Mouse (Mus musculus): ENCODE results near the gene Wwp2. TPM values are rescaled to one million over a fixed set of nuclear protein-coding genes. Genes with fewer than 3 reads are reported as not detected.
"Not testable (repeated sequence)": the region's sequence is repeated elsewhere in the genome, so short reads cannot be mapped to it uniquely, and the experiment has no call there.

The Wwp2 gene
- total RNA-seq, 2 experiments from 2014 or later = 33.1 to 35.6 TPM

DNA sequence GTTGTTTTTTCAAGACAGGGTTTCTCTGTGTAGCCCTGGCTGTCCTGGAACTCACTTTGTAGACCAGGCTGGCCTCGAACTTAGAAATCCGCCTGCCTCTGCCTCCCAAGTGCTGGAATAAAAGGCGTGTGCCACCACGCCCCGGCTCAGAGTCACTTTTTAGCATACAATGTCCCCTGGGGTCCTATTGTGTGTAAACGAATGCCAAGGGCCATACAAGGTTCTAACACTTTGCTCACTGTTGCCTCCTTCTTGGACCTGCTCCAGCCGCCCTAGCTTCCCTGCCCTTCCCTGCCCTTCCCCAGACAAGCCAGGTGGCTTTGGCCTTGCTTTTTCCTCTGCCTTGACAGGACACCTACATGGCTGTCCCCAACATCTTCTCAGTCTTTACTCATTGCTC lies 40.6 kb downstream of the Wwp2 start:
- DNase-seq = not testable (repeated sequence)

DNA sequence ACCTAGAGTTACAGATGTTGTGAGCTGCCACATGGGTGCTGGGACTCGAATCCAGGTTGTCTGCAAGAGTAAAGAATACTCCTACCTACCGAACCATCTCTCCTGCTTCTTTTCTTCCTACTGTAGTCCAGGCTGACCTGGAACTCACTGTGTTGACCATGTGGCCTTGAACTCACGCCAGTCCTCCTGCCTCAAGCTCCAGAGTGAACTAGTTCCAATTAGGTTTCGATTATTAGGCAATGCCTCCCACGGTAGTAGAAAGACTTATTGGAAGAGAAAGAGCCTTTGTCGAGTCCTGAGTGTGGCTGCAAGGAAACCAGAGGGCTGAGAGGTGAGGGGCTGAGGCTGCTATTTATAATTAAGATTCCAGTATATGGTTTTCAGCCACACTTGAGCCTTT lies 42.6 kb downstream of the Wwp2 start:
- DNase-seq = no peak

GRCm38 (mm10) chr8:107480436-107480835 lies 44.3 kb downstream of the Wwp2 start:
- no peak for DNase-seq

DNA sequence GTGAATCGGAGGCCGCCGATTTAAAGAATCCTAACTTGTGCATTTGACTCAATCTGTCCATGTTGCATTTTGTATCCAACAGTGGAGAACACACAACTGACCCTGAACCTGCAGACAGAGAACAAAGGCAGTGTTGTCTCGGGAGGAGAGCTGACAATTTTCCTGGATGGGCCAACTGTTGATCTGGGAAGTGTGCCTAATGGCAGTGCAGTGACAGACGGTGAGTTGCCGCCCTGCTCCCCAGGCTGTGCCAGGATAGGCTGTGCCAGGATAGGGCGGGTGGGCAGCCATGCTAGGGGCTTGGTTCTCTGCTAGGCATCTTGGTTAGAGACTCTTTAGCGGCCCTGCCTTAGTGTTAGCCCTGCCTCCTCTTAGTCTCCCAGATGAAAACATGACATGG lies 47.1 kb downstream of the Wwp2 start:
- DNase-seq = no peak

GRCm38 (mm10) chr8:107484956-107485355 lies 48.8 kb downstream of the Wwp2 start:
- DNase-seq = no peak

GRCm38 (mm10) chr8:107488551-107488950 lies 52.4 kb downstream of the Wwp2 start:
- peak; percentile 41 for DNase-seq

- DNase-seq = no peak
Measured at GRCm38 (mm10) chr8:107489086-107489485, 52.9 kb downstream of the Wwp2 start.

- DNase-seq = peak; percentile 27
Measured at GRCm38 (mm10) chr8:107489921-107490320, 53.8 kb downstream of the Wwp2 start.

- DNase-seq = no peak
Measured at GRCm38 (mm10) chr8:107490649-107491048, 54.5 kb downstream of the Wwp2 start.

DNA sequence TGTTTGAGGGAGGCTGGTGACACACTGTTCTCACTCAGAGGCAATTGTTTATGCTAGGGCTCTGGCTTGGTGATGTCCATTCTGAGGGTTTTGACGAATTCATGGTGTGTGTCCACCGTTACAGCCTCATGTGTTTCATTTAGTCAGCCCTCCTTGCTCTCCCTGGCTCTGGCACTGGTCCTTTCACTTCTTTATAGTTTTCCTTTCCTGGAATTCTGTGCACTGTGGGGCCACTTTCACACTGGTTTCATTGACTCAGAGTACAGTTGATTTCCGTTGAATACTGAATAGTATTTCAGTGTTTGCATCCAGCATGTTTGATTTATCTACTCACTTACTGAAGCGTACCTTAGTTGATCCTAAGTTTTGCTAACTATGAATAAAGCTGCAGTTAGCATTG lies 55.0 kb downstream of the Wwp2 start:
- no peak for DNase-seq

DNA sequence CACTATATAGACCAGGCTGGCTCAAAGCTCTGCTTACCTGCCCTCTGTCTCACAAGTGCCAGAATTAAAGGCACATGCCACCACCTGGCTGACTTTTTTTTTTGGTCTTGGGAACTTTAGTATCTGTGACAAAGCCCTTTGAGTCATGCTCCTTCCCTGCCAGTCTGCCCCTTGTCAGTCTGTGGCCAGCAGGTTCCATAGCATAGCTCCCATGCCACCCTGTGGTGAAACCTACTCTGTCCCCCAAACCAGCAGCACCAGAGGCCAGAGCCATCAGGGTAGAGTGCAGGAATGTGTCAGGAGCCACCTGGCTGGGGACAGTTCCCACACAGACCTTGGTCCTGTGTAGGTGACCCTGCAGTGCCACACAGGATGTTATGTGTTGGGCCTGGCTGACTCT lies 55.7 kb downstream of the Wwp2 start:
- no peak for DNase-seq

GRCm38 (mm10) chr8:107492802-107493201 lies 56.6 kb downstream of the Wwp2 start:
- DNase-seq = no peak

- DNase-seq = no peak
Measured at GRCm38 (mm10) chr8:107495425-107495824, 59.3 kb downstream of the Wwp2 start.

DNA sequence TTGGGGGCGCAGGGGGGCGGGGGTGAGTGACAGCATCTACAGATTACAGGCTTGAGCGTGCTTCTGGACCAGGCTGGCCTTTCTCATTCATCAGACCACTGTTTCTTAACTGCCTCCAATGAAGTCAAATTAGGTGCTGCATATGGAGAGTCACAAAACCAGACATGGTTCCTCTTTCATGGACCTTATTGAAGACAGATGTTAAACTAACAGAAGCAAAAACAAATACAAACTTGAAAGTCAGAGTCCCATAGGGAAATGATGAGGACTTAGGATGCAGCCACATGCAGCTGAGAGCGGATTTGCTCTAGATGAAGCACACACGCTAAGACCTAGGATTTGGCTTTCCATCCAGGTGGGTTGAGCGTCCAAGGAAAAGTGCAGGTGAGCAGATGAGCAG lies 61.5 kb downstream of the Wwp2 start:
- DNase-seq = no peak

- no peak for DNase-seq
Measured at GRCm38 (mm10) chr8:107498390-107498789, 62.2 kb downstream of the Wwp2 start.

DNA sequence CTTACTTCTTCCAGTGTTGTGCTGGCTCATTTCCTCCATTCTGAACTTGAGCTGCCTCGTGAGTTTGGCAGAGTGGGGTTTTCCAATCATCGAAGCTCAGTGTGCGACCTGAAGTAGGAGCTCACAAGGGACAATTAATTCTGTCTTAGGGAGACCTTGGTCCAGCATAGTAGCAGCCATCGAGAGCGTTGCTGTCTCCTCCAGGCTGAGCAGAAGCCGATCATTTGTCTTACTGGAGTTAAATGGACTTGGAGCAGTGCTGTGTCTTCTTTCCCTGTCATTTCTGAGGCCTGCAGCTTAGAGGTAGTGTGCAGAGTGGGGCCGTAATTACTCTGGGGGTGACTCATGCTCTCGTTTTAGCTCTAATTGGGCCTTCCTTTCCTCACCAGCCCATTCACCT lies 62.6 kb downstream of the Wwp2 start:
- DNase-seq = no peak

- DNase-seq = no peak
Measured at GRCm38 (mm10) chr8:107499519-107499918, 63.4 kb downstream of the Wwp2 start.

- no peak for DNase-seq
Measured at GRCm38 (mm10) chr8:107502407-107502806, 66.2 kb downstream of the Wwp2 start.

DNA sequence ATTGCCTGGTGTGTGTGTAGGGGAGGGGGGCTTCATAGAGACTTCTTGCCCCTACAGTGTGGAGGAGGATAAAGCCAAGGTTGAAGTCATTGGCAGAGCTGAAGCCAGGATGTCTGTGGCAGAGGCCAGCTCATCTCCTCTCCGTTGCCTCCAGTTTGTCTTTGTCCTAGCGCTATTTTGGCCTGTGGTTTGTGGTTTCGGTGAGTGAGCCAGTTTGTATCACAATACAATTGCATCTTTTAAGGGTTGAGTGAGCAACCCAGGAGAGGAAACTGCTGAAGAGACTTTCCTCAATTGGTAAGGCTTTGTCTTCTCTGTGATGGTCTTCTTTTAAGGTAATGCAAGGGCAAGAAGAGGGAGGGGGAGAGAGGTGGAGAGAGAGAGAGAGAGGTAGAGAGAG lies 66.8 kb downstream of the Wwp2 start:
- DNase-seq = no peak

- DNase-seq = no peak
Measured at GRCm38 (mm10) chr8:107503354-107503753, 67.2 kb downstream of the Wwp2 start.

GRCm38 (mm10) chr8:107504239-107504985 lies 68.2 kb downstream of the Wwp2 start:
- no peak for DNase-seq

DNA sequence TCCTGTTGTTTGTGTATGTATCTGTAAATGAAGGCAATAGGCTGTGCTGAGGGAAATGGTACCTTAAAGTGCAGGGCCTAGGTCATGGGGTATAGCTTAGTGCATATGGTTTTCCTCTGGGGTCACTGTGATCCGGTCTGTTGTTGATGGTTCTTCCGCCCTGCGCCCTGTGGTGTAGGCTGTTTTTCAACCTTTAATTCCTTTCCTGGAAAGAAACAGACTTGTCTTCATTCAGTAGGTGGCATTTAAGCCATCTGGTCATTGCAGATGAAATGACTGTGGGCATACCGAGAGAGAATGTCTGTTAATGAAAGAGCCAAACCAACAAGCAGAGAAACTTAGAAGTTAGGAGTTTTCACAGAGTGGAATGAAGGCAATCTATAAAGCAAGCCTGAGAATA lies 69.1 kb downstream of the Wwp2 start:
- DNase-seq = no peak

DNA sequence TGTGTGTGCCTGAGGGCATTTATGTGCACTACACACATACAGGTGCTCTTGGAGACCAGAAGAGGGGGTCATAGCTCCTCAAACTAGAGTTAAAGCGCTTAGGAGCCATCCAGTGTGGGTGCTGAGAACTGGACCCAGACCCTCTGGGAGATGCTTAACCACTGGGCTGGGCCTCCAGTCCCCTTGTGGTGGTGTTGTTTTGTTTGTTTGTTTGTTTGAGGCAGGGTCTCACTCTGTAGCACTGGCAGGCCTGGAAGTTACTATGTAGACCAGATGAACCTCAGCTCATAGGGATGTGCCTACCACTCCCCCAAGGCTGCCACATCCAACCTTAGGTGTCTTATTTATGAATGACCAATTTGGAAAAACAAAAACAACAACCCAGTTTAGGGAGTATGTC lies 70.9 kb downstream of the Wwp2 start:
- no peak for DNase-seq

DNA sequence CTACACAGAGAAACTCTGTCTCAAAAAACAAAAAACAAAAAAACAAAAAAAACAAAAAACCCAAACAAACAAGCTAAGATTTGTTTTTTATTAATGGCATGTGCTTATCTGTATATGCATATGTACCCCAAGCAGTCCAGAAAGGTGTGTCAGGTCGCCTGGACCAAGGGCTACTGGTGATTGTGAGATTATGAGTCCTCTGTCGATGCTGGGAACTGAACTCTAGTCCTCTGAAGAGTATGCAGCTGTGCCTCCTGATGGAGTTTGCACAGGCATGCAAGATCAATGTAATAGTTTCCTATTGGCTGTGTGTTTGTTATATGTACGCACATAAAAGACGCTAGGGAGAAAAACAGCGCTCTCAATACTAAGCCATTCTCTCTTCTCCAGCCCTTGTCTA lies 74.0 kb downstream of the Wwp2 start:
- DNase-seq = no peak

- DNase-seq = no peak
Measured at GRCm38 (mm10) chr8:107510766-107511165, 74.6 kb downstream of the Wwp2 start.

Data from heart, postnatal 4 days (tissue).